Mouse (Mus musculus) neural tube, embryonic 12.5 days (tissue): Measurements from ENCODE around the gene Pla2g12b. TPM values are rescaled to one million over a fixed set of nuclear protein-coding genes. Genes with fewer than 3 reads are reported as not detected.
"Not testable (repeated sequence)": the region's sequence is repeated elsewhere in the genome, so short reads cannot be mapped to it uniquely, and the experiment has no call there.

Experiments used
- ATAC-seq: fragments of 200-750 bp; cut with Nextera tagmentation; 2 replicates; pipeline ENCODE4 v1.8.0; 2017; ENCODE audit warnings: low read depth, mild to moderate bottlenecking, moderate TSS enrichment, moderate library complexity; ENCODE audit not compliant: low FRiP score
- H3K27ac ChIP-seq: fragments of 300-500 bp; sonication (generic); 2 replicates; pipeline ENCODE4 v1.5.1; 2016
- H3K27me3 ChIP-seq: fragments of 300-500 bp; sonication (generic); replicated peaks from 2 replicates; pipeline ENCODE4 v1.6.1; 2016; ENCODE audit warnings: mild to moderate bottlenecking
- H3K36me3 ChIP-seq: fragments of 300-500 bp; sonication (generic); 2 replicates; pipeline ENCODE4 v1.6.1; 2016; ENCODE audit warnings: mild to moderate bottlenecking
- H3K4me1 ChIP-seq: fragments of 300-500 bp; sonication (generic); 2 replicates; pipeline ENCODE4 v1.6.1; 2016
- H3K4me2 ChIP-seq: fragments of 300-500 bp; sonication (generic); replicated peaks from 2 replicates; pipeline ENCODE4 v1.6.1; 2016; ENCODE audit warnings: mild to moderate bottlenecking
- H3K4me3 ChIP-seq: fragments of 300-500 bp; sonication (generic); 2 replicates; pipeline ENCODE4 v1.5.1; 2016
- H3K9ac ChIP-seq: fragments of 300-500 bp; sonication (generic); 2 replicates; pipeline ENCODE4 v1.6.1; 2016; ENCODE audit warnings: mild to moderate bottlenecking
- H3K9me3 ChIP-seq: fragments of 300-500 bp; sonication (generic); 2 replicates; pipeline ENCODE4 v1.6.1; 2016; ENCODE audit warnings: mild to moderate bottlenecking
- WGBS: fragments of 180-500 bp; shearing (Covaris S2); methylation state at CpG from one replicate; pipeline ENCODE4 v1.1.7; 2016; 5-methylcytosine and 5-hydroxymethylcytosine counted together
- polyA plus RNA-seq: library from polyadenylated mRNA; unstranded; fragments of >200 nt; fragmentation: Nextera tagmentation; extraction: Ambion mirVana; gene quantifications from 2 replicates; pipeline ENCODE4 v1.2.1, GENCODE M21; 2016

Pla2g12b gene
- polyA plus RNA-seq, 1 experiment from 2014 or later: not detected

- H3K9ac ChIP-seq: no peak overlapping the region
- no peak overlapping the region for H3K4me3 ChIP-seq
- no peaks in the 10 kb centered on the region for H3K9me3 ChIP-seq
- 0 out of 2 replicates have a peak, but pooled peaks cover 6% of the 10 kb centered on the region for H3K4me1 ChIP-seq
- peaks cover 8% of the 10 kb centered on the region; the same call in 1 of the 2 replicates for H3K36me3 ChIP-seq
- 91% methylated on average over 4 of the region's 4 CpGs for WGBS
- H3K27me3 ChIP-seq: no peaks in the 10 kb centered on the region
- ATAC-seq: no peak
- H3K4me2 ChIP-seq: no peak overlapping the region
- H3K27ac ChIP-seq: no peak overlapping the region
Observed at GRCm38 (mm10) chr10:59378728-59379127, 24.7 kb upstream of the Pla2g12b start.

GRCm38 (mm10) chr10:59379927-59380326 is 23.5 kb upstream of the Pla2g12b start:
- Histone ChIP-seq H3K9me3 (no peaks in the 10 kb centered on the region), H3K4me2 (no peak overlapping the region), H3K4me3 (no peak overlapping the region), H3K36me3 (no peaks in the 10 kb centered on the region), H3K9ac (no peak overlapping the region), H3K27ac (no peak overlapping the region), H3K4me1 (0 out of 2 replicates have a peak, but pooled peaks cover 6% of the 10 kb centered on the region), H3K27me3 (no peaks in the 10 kb centered on the region)
- 67% methylated on average over 3 of the region's 3 CpGs for WGBS
- ATAC-seq: no peak

GRCm38 (mm10) chr10:59380411-59380821 is 23.0 kb upstream of the Pla2g12b start:
- no peak overlapping the region for H3K27ac ChIP-seq
- H3K4me2 ChIP-seq: no peak overlapping the region
- H3K36me3 ChIP-seq: no peaks in the 10 kb centered on the region
- no peak overlapping the region for H3K4me3 ChIP-seq
- no peak overlapping the region for H3K9ac ChIP-seq
- H3K4me1 ChIP-seq: 0 out of 2 replicates have a peak, but pooled peaks cover 6% of the 10 kb centered on the region
- ATAC-seq: no peak
- WGBS: 80% methylated on average over 2 of the region's 2 CpGs
- H3K27me3 ChIP-seq: no peaks in the 10 kb centered on the region
- H3K9me3 ChIP-seq: no peaks in the 10 kb centered on the region

GRCm38 (mm10) chr10:59381563-59381962 is 21.9 kb upstream of the Pla2g12b start:
- H3K9ac ChIP-seq, ATAC-seq, H3K4me2 ChIP-seq, H3K4me1 ChIP-seq, H3K36me3 ChIP-seq, H3K27me3 ChIP-seq, H3K27ac ChIP-seq, H3K9me3 ChIP-seq, H3K4me3 ChIP-seq: not testable (repeated sequence)
- 72% methylated on average over 7 of the region's 10 CpGs for WGBS

- H3K4me3 ChIP-seq: no peak overlapping the region
Observed at GRCm38 (mm10) chr10:59386951-59387350, 16.5 kb upstream of the Pla2g12b start.

GRCm38 (mm10) chr10:59389652-59390051 is 13.8 kb upstream of the Pla2g12b start:
- no peak overlapping the region for H3K4me3 ChIP-seq
- ATAC-seq: no peak
- no peaks in the 10 kb centered on the region for H3K27me3 ChIP-seq
- H3K27ac ChIP-seq: no peak overlapping the region
- H3K36me3 ChIP-seq: no peaks in the 10 kb centered on the region
- WGBS: 91% methylated on average over 3 of the region's 3 CpGs
- no peaks in the 10 kb centered on the region for H3K4me1 ChIP-seq
- peaks cover 4% of the 10 kb centered on the region; the same call in 1 of the 2 replicates for H3K9me3 ChIP-seq
- H3K9ac ChIP-seq: no peak overlapping the region
- H3K4me2 ChIP-seq: no peak overlapping the region

More at GRCm38 (mm10) chr10:59386951-59387350, 16.5 kb upstream of the Pla2g12b start:
- H3K27ac ChIP-seq: no peak overlapping the region
- H3K9me3 ChIP-seq: peaks cover 4% of the 10 kb centered on the region; the same call in 1 of the 2 replicates
- H3K9ac ChIP-seq: no peak overlapping the region
- H3K36me3 ChIP-seq: no peaks in the 10 kb centered on the region
- H3K27me3 ChIP-seq: no peaks in the 10 kb centered on the region
- H3K4me2 ChIP-seq: no peak overlapping the region
- ATAC-seq: no peak
- no peaks in the 10 kb centered on the region for H3K4me1 ChIP-seq
- 88% methylated on average over 8 of the region's 8 CpGs for WGBS

GRCm38 (mm10) chr10:59391907-59392306 is 11.6 kb upstream of the Pla2g12b start:
- 63% methylated on average over 4 of the region's 4 CpGs for WGBS
- Histone ChIP-seq H3K4me2 (no peak overlapping the region), H3K4me1 (no peaks in the 10 kb centered on the region), H3K4me3 (no peak overlapping the region), H3K9ac (no peak overlapping the region), H3K27me3 (no peaks in the 10 kb centered on the region), H3K36me3 (no peaks in the 10 kb centered on the region), H3K9me3 (peaks cover 4% of the 10 kb centered on the region; the same call in 1 of the 2 replicates), H3K27ac (no peak overlapping the region)
- ATAC-seq: no peak

GRCm38 (mm10) chr10:59395461-59395860 is 8.0 kb upstream of the Pla2g12b start, which contains the start of gene Gm10273:
TSS of gene Gm10273 (plus strand) at chr10:59395632.
- H3K9ac ChIP-seq, H3K36me3 ChIP-seq, H3K9me3 ChIP-seq, ATAC-seq, H3K4me2 ChIP-seq, H3K4me1 ChIP-seq, H3K4me3 ChIP-seq, H3K27ac ChIP-seq, H3K27me3 ChIP-seq: not testable (repeated sequence)
- 94% methylated on average over 12 of the region's 25 CpGs for WGBS

GRCm38 (mm10) chr10:59403793-59404149 is 311 bp downstream of the Pla2g12b start:
- no peak overlapping the region for H3K9ac ChIP-seq
- H3K27me3 ChIP-seq: no peaks in the 10 kb centered on the region
- H3K4me1 ChIP-seq: no peaks in the 10 kb centered on the region
- H3K4me3 ChIP-seq: no peak overlapping the region
- ATAC-seq: no peak
- no peak overlapping the region for H3K27ac ChIP-seq
- 78% methylated on average over 10 of the region's 10 CpGs for WGBS
- no peaks in the 10 kb centered on the region for H3K9me3 ChIP-seq
- H3K4me2 ChIP-seq: no peak overlapping the region
- no peaks in the 10 kb centered on the region for H3K36me3 ChIP-seq

- no peak overlapping the region for H3K27ac ChIP-seq
- 43% methylated on average over 6 of the region's 6 CpGs for WGBS
- ATAC-seq: no peak
Observed at GRCm38 (mm10) chr10:59408499-59408898, 5.0 kb downstream of the Pla2g12b start.

GRCm38 (mm10) chr10:59410264-59410663 is 6.8 kb downstream of the Pla2g12b start:
- WGBS: 78% methylated on average over 12 of the region's 12 CpGs
- H3K9ac ChIP-seq: no peak overlapping the region
- no peaks in the 10 kb centered on the region for H3K9me3 ChIP-seq
- H3K4me3 ChIP-seq: no peak overlapping the region
- H3K36me3 ChIP-seq: no peaks in the 10 kb centered on the region
- no peaks in the 10 kb centered on the region for H3K4me1 ChIP-seq
- H3K4me2 ChIP-seq: no peak overlapping the region
- H3K27ac ChIP-seq: no peak overlapping the region
- ATAC-seq: no peak
- no peaks in the 10 kb centered on the region for H3K27me3 ChIP-seq

More at GRCm38 (mm10) chr10:59408499-59408898, 5.0 kb downstream of the Pla2g12b start:
- Histone ChIP-seq H3K9ac (no peak overlapping the region), H3K4me1 (no peaks in the 10 kb centered on the region), H3K9me3 (no peaks in the 10 kb centered on the region), H3K4me2 (no peak overlapping the region), H3K4me3 (no peak overlapping the region), H3K36me3 (no peaks in the 10 kb centered on the region), H3K27me3 (no peaks in the 10 kb centered on the region)

GRCm38 (mm10) chr10:59413711-59414110 is 10.3 kb downstream of the Pla2g12b start:
- H3K4me3 ChIP-seq: no peak overlapping the region
- ATAC-seq: no peak
- no peak overlapping the region for H3K9ac ChIP-seq
- H3K9me3 ChIP-seq: no peaks in the 10 kb centered on the region
- no peaks in the 10 kb centered on the region for H3K27me3 ChIP-seq
- H3K27ac ChIP-seq: no peak overlapping the region
- WGBS: 94% methylated on average over 4 of the region's 4 CpGs
- no peak overlapping the region for H3K4me2 ChIP-seq
- H3K36me3 ChIP-seq: no peaks in the 10 kb centered on the region
- no peaks in the 10 kb centered on the region for H3K4me1 ChIP-seq

GRCm38 (mm10) chr10:59416623-59417022 is 13.2 kb downstream of the Pla2g12b start:
- Histone ChIP-seq H3K27me3 (no peaks in the 10 kb centered on the region), H3K4me1 (no peaks in the 10 kb centered on the region), H3K4me2 (no peak overlapping the region), H3K9ac (no peak overlapping the region), H3K9me3 (no peaks in the 10 kb centered on the region), H3K27ac (no peak overlapping the region), H3K36me3 (no peaks in the 10 kb centered on the region), H3K4me3 (no peak overlapping the region)
- 88% methylated on average over 3 of the region's 3 CpGs for WGBS
- no peak for ATAC-seq
